Mouse (Mus musculus) heart, postnatal 0 days (tissue): ENCODE data around the gene Dach1. TPM values are rescaled to one million over a fixed set of nuclear protein-coding genes. Genes with fewer than 3 reads are reported as not detected.
A peak's percentile ranks its signal among the peaks of the same experiment; 100 is the strongest.

Experiments
- ATAC-seq: fragments of 200-750 bp; cut with Nextera tagmentation; 2 replicates; pipeline ENCODE4 v1.8.0; 2017; ENCODE audit warnings: low read depth, moderate number of reproducible peaks, moderate library complexity; ENCODE audit not compliant: insufficient read depth
- DNase-seq: peaks from one replicate; pipeline ENCODE4 v3.0.0-alpha.2; 2016; ENCODE audit warnings: low spot score
- H3K27ac ChIP-seq: fragments of 300-500 bp; sonication (generic); 2 replicates; pipeline ENCODE4 v1.5.1; 2014; ENCODE audit warnings: low read depth, mild to moderate bottlenecking
- H3K27me3 ChIP-seq: fragments of 300-500 bp; sonication (generic); 2 replicates; pipeline ENCODE4 v1.6.1; 2014; ENCODE audit warnings: low read length, mixed read lengths; ENCODE audit not compliant: control insufficient read depth, insufficient read depth
- H3K36me3 ChIP-seq: fragments of 300-500 bp; sonication (generic); replicated peaks from 2 replicates; pipeline ENCODE4 v1.6.1; 2014; ENCODE audit warnings: low read length, mixed read lengths; ENCODE audit not compliant: control insufficient read depth, insufficient read depth
- H3K4me1 ChIP-seq: fragments of 300-500 bp; sonication (generic); 2 replicates; pipeline ENCODE4 v1.6.1; 2014; ENCODE audit warnings: antibody characterized with exemption; ENCODE audit not compliant: control insufficient read depth, insufficient read depth
- H3K4me2 ChIP-seq: fragments of 300-500 bp; sonication (generic); 2 replicates; pipeline ENCODE4 v1.6.1; 2014; ENCODE audit warnings: low read depth, mild to moderate bottlenecking, low read length, moderate library complexity
- H3K4me3 ChIP-seq: fragments of 300-500 bp; sonication (generic); 2 replicates; pipeline ENCODE4 v1.5.1; 2014; ENCODE audit warnings: low read depth, low read length
- H3K9ac ChIP-seq: fragments of 300-500 bp; sonication (generic); replicated peaks from 2 replicates; pipeline ENCODE4 v1.6.1; 2014; ENCODE audit warnings: low read depth, low read length, mixed read lengths
- H3K9me3 ChIP-seq: fragments of 300-500 bp; sonication (generic); replicated peaks from 2 replicates; pipeline ENCODE4 v1.6.1; 2016; ENCODE audit warnings: low read length; ENCODE audit not compliant: control insufficient read depth
- CTCF ChIP-seq: IDR thresholded peaks from 2 replicates; pipeline ENCODE4 v1.5.1; 2016; ENCODE audit warnings: antibody characterized with exemption, control low read depth, low read depth
- EP300 ChIP-seq: IDR thresholded peaks from 2 replicates; pipeline ENCODE4 v1.6.1; 2016; ENCODE audit warnings: antibody characterized with exemption, low read depth
- WGBS: fragments of 180-500 bp; shearing (Covaris S2); extraction: QIAGEN DNeasy Blood & Tissue Kit; methylation state at CpG from one replicate; pipeline ENCODE4 v1.1.7; 2014; 5-methylcytosine and 5-hydroxymethylcytosine counted together
- polyA plus RNA-seq: library from polyadenylated mRNA; unstranded; fragments of >200 nt; fragmentation: Nextera tagmentation; extraction: Ambion mirVana; gene quantifications from 2 replicates; pipeline ENCODE4 v1.2.1, GENCODE M21; 2015
- total RNA-seq: library from RNA; depleted of rRNA; stranded (reverse); fragments of >200 nt; gene quantifications from 2 replicates; pipeline ENCODE4 v1.2.3, GENCODE M21; 2014; ENCODE audit warnings: low replicate concordance

Gene Dach1
- total and polyA plus RNA-seq, 2 experiments from 2014 or later: 1.6 TPM

DNA sequence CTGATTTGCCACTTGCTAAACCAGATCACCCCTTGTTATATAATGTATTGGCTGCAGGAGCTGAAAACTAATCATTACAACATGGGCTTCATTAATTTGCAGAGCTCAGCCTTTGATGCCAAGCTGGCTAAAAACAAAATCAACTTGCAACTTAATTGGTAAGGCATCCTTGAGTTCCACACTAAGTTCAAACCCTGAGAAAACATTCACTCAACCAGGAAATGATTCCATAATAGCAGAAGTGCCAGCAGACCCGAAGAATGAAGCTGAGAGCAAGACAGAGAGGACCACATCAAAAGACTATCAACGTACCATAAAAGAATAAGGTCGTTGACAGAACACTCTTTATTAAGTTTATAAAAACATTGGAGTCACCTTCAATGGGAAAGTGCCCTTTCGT is 35.0 kb downstream of the Dach1 start:
- Histone ChIP-seq H3K4me3 (no peak overlapping the region), H3K9me3 (no peaks in the 10 kb centered on the region)
- 64% methylated on average over 4 of the region's 4 CpGs for WGBS

DNA sequence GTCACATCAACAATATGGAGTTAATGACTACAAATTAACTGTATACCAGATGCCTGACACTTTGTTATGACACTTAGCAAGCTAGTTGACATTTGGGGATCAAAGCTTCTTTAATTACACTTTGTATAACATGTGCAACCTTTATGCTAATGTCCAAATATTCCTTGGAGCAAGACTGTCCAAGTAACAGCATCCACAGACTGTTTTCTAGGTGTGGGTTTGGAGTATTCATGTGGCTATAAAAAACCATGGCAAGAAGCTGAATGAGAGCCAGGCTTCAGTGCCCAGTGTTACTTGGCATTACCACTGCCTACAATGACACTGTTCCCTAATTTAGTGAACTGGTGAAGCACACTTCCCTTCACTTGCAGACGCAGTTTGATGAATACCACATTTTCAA is 46.5 kb downstream of the Dach1 start:
- DNase-seq: no peak
- 61% methylated on average over 1 of the region's 1 CpGs for WGBS
- no peak for TF ChIP-seq CTCF
- no peak for TF ChIP-seq EP300

More for the DNA sequence above, 35.0 kb downstream of the Dach1 start:
- no peak overlapping the region for H3K27ac ChIP-seq
- H3K4me1 ChIP-seq: no peaks in the 10 kb centered on the region
- DNase-seq: no peak
- no peaks in the 10 kb centered on the region for H3K36me3 ChIP-seq
- TF ChIP-seq CTCF: no peak
- TF ChIP-seq EP300: no peak
- no peak overlapping the region for H3K9ac ChIP-seq
- no peaks in the 10 kb centered on the region for H3K27me3 ChIP-seq
- no peak for ATAC-seq
- no peak overlapping the region for H3K4me2 ChIP-seq

DNA sequence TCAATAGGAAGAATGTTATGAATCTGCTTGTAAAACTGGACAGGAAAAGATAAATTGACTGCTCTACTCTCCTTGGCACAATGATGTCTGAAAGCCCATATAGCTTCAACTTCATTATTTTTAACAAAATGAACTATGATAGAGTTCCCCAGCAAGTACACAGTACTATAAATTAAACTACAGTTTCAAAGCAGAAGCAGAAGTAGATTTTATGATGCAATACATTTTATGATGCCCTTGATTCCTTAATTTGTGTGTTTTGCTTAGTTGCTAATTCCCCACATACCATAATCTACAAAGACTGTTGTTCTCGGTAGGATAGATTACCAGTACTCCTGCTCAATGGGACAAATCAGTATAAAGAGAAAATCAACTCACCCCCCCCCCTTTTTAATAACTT is 52.9 kb downstream of the Dach1 start:
- DNase-seq (no peak), ATAC-seq (no peak)
- no peaks in the 10 kb centered on the region for H3K27me3 ChIP-seq
- no peak overlapping the region for H3K27ac ChIP-seq
- 61% methylated on average over 1 of the region's 1 CpGs for WGBS
- H3K9ac ChIP-seq: no peak overlapping the region
- no peaks in the 10 kb centered on the region for H3K36me3 ChIP-seq
- H3K4me1 ChIP-seq: peaks cover 6% of the 10 kb centered on the region; the same call in 1 of the 2 replicates
- TF ChIP-seq EP300: no peak
- TF ChIP-seq CTCF: no peak
- no peaks in the 10 kb centered on the region for H3K9me3 ChIP-seq
- no peak overlapping the region for H3K4me2 ChIP-seq
- no peak overlapping the region for H3K4me3 ChIP-seq

More for the DNA sequence above, 46.5 kb downstream of the Dach1 start:
- Histone ChIP-seq H3K27ac (no peak overlapping the region), H3K9me3 (no peaks in the 10 kb centered on the region), H3K4me1 (no peaks in the 10 kb centered on the region), H3K27me3 (no peaks in the 10 kb centered on the region), H3K36me3 (no peaks in the 10 kb centered on the region), H3K9ac (no peak overlapping the region), H3K4me3 (no peak overlapping the region), H3K4me2 (no peak overlapping the region)
- ATAC-seq: no peak

DNA sequence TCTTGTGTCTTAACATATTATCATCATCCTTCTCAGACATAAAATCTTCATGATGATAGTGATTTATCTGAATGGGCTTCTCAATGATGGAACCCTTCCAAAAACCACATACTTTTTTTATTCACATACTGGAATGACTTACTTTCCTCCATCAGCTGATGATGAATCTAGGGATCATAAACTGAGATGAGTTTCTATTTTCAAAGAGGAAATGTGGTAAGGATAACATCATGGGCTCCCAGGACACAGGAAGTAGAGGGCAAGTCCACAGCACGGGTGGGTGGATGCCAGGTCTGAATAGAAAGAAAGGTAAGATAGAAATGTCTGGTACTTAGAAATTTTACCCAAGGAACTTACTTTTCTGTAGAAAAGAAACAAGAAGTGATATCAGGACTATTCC is 56.5 kb downstream of the Dach1 start:
- WGBS: 12% methylated on average over 1 of the region's 1 CpGs
- H3K36me3 ChIP-seq: no peaks in the 10 kb centered on the region
- ATAC-seq: no peak
- H3K4me3 ChIP-seq: no peak overlapping the region
- H3K4me2 ChIP-seq: no peak overlapping the region
- no peak for DNase-seq
- TF ChIP-seq EP300 (no peak), CTCF (no peak)
- H3K27me3 ChIP-seq: no peaks in the 10 kb centered on the region
- H3K9ac ChIP-seq: no peak overlapping the region
- H3K9me3 ChIP-seq: no peaks in the 10 kb centered on the region
- peaks cover 6% of the 10 kb centered on the region; the same call in 1 of the 2 replicates for H3K4me1 ChIP-seq
- H3K27ac ChIP-seq: peak overlapping the region; percentile 10; the same call in 1 of the 2 replicates

DNA sequence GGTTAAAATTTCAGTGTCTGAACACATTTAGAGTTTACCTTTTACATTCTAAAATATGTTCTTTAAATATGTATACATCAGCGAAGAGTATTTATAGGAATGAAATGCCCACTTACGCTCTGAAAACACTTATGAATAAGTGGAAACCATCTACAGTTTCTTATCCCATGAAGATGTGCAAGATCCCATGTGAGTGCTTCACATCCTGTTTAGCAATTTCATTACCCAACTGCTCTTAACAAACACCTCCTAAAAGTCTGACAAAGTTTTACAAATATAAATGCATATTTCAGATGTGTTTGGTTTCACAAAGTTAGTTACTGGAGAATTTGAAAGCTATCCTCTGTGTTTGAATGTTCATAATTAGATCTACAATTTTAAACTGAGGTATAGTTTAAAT is 59.6 kb downstream of the Dach1 start:
- Histone ChIP-seq H3K27ac (no peak overlapping the region), H3K9me3 (no peaks in the 10 kb centered on the region), H3K36me3 (no peaks in the 10 kb centered on the region), H3K9ac (no peak overlapping the region), H3K27me3 (no peaks in the 10 kb centered on the region), H3K4me1 (peaks cover 6% of the 10 kb centered on the region; the same call in 1 of the 2 replicates), H3K4me2 (no peak overlapping the region), H3K4me3 (no peak overlapping the region)
- TF ChIP-seq EP300 (no peak), CTCF (no peak)
- ATAC-seq: no peak
- DNase-seq: no peak
- 90% methylated on average over 2 of the region's 2 CpGs for WGBS

DNA sequence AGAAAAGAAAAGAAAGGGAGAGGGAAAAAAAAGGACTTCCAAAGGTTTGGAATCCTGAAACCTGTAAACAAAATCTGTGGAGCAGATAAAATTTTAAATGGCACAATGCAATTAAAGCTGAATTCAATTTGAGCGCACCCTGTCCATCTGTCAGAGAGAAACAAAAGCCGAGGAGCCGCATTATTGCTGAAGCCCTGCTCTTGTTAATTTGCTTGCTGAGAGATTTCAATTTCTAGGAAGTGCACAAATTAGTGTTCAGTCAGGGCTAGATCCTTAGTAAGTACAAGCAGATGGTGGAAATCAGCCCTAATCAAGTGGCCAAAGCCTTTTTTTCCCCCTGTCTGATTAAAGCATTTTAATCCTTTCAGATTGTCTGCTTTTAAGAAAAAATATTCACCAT is 60.8 kb downstream of the Dach1 start:
- Histone ChIP-seq H3K36me3 (no peaks in the 10 kb centered on the region), H3K4me2 (no peak overlapping the region), H3K9me3 (no peaks in the 10 kb centered on the region), H3K9ac (no peak overlapping the region), H3K4me1 (peaks cover 6% of the 10 kb centered on the region; the same call in 1 of the 2 replicates), H3K27ac (no peak overlapping the region), H3K4me3 (no peak overlapping the region), H3K27me3 (no peaks in the 10 kb centered on the region)
- DNase-seq (no peak), ATAC-seq (no peak)
- TF ChIP-seq EP300 (no peak), CTCF (no peak)
- 88% methylated on average over 3 of the region's 3 CpGs for WGBS
